In genomic region chr8:34623783-34624182, GRCm38 (mm10) we compare ENCODE assay signal across 14 mouse cellular contexts.
"Had no signal": no experiment of that assay in that cellular context is flagged by ENCODE, and none has a peak within 500 bp of the region (broad histone marks: within the 10 kb centered on the region; RNA-seq: fewer than 3 reads in every experiment).

No protein-coding gene starts in this region.

- H3K9me3 ChIP-seq: kidney, embryonic 15.5 days; limb, embryonic 13.5 days; midbrain, embryonic 13.5 days; neural tube, embryonic 15.5 days; stomach, embryonic 15.5 days had no signal

- H3K4me1 ChIP-seq: limb, embryonic 13.5 days; midbrain, embryonic 13.5 days; neural tube, embryonic 15.5 days; stomach, embryonic 15.5 days had no signal

- H3K36me3 ChIP-seq: kidney, embryonic 15.5 days; limb, embryonic 13.5 days; midbrain, embryonic 13.5 days; neural tube, embryonic 15.5 days; stomach, embryonic 15.5 days had no signal

- ATAC-seq: intestine, embryonic 16.5 days; midbrain, embryonic 13.5 days had no signal

- DNase-seq: kidney, adult 2 months; kidney, postnatal 14 days; layer of hippocampus, postnatal 36 days; lung, adult 18-20 months; right cerebral cortex, postnatal 4 days; spleen, adult 18-20 months; thymus, adult 2 months had no signal

- H3K4me3 ChIP-seq: kidney, embryonic 15.5 days; limb, embryonic 13.5 days; midbrain, embryonic 13.5 days; myocyte; neural tube, embryonic 15.5 days; stomach, embryonic 15.5 days had no signal

- H3K27me3 ChIP-seq: kidney, embryonic 15.5 days; limb, embryonic 13.5 days; midbrain, embryonic 13.5 days; neural tube, embryonic 15.5 days; stomach, embryonic 15.5 days had no signal
